Mouse (Mus musculus) olfactory bulb, adult 2 months (tissue): ENCODE measurements around the gene Rb1.

Experiments
- CTCF ChIP-seq: fragments of 200-500 bp; IDR thresholded peaks from 2 replicates; pipeline ENCODE4 v1.5.1; 2012; ENCODE audit warnings: low read depth, mild to moderate bottlenecking, low read length, moderate library complexity; ENCODE audit not compliant: insufficient read depth
- POLR2A ChIP-seq: fragments of 200-500 bp; IDR thresholded peaks from 2 replicates; pipeline ENCODE4 v1.6.1; 2012; ENCODE audit warnings: mild to moderate bottlenecking, low read depth, low read length, moderate library complexity; ENCODE audit not compliant: insufficient read depth

- no peak for TF ChIP-seq POLR2A
- TF ChIP-seq CTCF = no peak
These were observed 59.5 kb downstream of the Rb1 start for GRCm38 (mm10) chr14:73266166-73266565.
